Mouse (Mus musculus) liver, embryonic 12.5 days (tissue): ENCODE measurements around the gene Coro1b. TPM values are rescaled to one million over a fixed set of nuclear protein-coding genes. Genes with fewer than 3 reads are reported as not detected.
"Not testable (repeated sequence)": the region's sequence is repeated elsewhere in the genome, so short reads cannot be mapped to it uniquely, and the experiment has no call there.

Experiments used
- ATAC-seq: fragments of 200-750 bp; cut with Nextera tagmentation; 2 replicates; pipeline ENCODE4 v1.8.0; 2017; ENCODE audit warnings: moderate number of reproducible peaks, mild to moderate bottlenecking, moderate library complexity
- H3K27ac ChIP-seq: fragments of 300-500 bp; sonication (generic); 2 replicates; pipeline ENCODE4 v1.5.1; 2016; ENCODE audit warnings: mild to moderate bottlenecking
- H3K27me3 ChIP-seq: fragments of 300-500 bp; sonication (generic); replicated peaks from 2 replicates; pipeline ENCODE4 v1.6.1; 2016; ENCODE audit warnings: mild to moderate bottlenecking, moderate library complexity
- H3K36me3 ChIP-seq: fragments of 300-500 bp; sonication (generic); 2 replicates; pipeline ENCODE4 v1.6.1; 2016; ENCODE audit warnings: mild to moderate bottlenecking, moderate library complexity
- H3K4me1 ChIP-seq: fragments of 300-500 bp; sonication (generic); 2 replicates; pipeline ENCODE4 v1.6.1; 2016
- H3K4me2 ChIP-seq: fragments of 300-500 bp; sonication (generic); 2 replicates; pipeline ENCODE4 v1.6.1; 2016; ENCODE audit warnings: mild to moderate bottlenecking, moderate library complexity
- H3K4me3 ChIP-seq: fragments of 300-500 bp; sonication (generic); 2 replicates; pipeline ENCODE4 v1.5.1; 2016; ENCODE audit warnings: mild to moderate bottlenecking, moderate library complexity
- H3K9ac ChIP-seq: fragments of 300-500 bp; sonication (generic); 2 replicates; pipeline ENCODE4 v1.6.1; 2016; ENCODE audit warnings: mild to moderate bottlenecking, moderate library complexity
- H3K9me3 ChIP-seq: fragments of 300-500 bp; sonication (generic); replicated peaks from 2 replicates; pipeline ENCODE4 v1.6.1; 2016; ENCODE audit warnings: mild to moderate bottlenecking, moderate library complexity
- WGBS: fragments of 180-500 bp; shearing (Covaris S2); methylation state at CpG from one replicate; pipeline ENCODE4 v1.1.7; 2016; ENCODE audit not compliant: insufficient replicate concordance; 5-methylcytosine and 5-hydroxymethylcytosine counted together
- polyA plus RNA-seq: library from polyadenylated mRNA; unstranded; fragments of >200 nt; fragmentation: Nextera tagmentation; extraction: Ambion mirVana; gene quantifications from 2 replicates; pipeline ENCODE4 v1.2.1, GENCODE M21; 2016

The Coro1b gene
- polyA plus RNA-seq, 1 experiment from 2014 or later, result 86.5 TPM

GRCm38 (mm10) chr19:4121896-4122295, 26.5 kb upstream of the Coro1b start:
- not testable (repeated sequence) for ATAC-seq, H3K27me3 ChIP-seq, H3K4me3 ChIP-seq, H3K9me3 ChIP-seq
- 34% methylated on average over 6 of the region's 6 CpGs for WGBS
- peak overlapping the region; percentile 70 for H3K4me2 ChIP-seq
- peak overlapping the region; percentile 85 for H3K27ac ChIP-seq
- H3K9ac ChIP-seq, result 0 out of 2 replicates have a peak overlapping the region, but pooled peaks have one; percentile 36
- peaks cover 66% of the 10 kb centered on the region for H3K4me1 ChIP-seq
- H3K36me3 ChIP-seq, result peaks cover 16% of the 10 kb centered on the region

DNA sequence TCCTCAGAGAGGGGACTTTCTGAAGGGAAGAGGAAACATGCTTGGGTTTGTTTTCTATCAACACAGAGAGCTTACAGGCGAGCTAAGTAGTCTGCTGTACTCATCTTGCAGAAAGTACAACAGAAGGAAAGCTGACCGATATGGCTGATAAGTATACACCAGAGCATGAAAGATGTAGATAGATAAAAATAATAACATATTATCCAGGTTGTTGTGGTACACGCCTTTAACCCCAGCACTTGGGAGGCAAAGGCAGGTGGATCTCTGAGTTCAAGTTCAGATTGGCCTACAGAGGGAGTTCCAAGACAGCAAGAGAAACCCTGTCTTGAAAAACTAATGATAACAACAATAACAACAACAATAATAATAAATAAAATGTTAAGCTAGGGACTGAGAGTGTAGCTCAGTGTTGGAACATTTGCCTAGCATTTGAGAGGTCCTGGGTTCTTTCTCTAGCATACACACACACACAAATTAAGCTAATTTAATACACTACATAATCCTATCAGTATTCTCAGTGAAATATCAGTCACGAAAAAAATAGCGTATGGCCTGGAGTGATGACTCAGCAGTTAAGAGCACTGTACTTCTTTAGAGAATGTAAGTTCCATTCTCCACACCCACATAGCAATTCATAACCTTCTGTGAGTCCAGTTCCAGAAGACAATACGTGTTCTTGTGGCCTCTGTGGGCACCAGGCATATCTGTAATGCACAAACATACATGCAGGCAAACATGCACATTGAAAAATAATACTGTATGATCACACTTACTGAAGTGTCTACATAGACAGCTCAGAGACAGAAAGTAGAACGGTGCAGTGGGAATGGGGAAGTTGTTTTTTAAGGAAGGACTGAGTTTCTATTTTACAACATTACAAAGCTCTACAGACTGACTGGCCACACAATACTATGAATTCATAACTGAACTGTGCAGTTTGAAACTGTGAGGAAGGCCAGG, 25.7 kb upstream of the Coro1b start:
- Histone ChIP-seq H3K27ac (peak overlapping the region; percentile 85), H3K4me3 (no peak overlapping the region), H3K4me1 (peaks cover 74% of the 10 kb centered on the region), H3K36me3 (peaks cover 12% of the 10 kb centered on the region), H3K9me3 (no peaks in the 10 kb centered on the region), H3K27me3 (no peaks in the 10 kb centered on the region), H3K9ac (peak overlapping the region; percentile 53), H3K4me2 (peak overlapping the region; percentile 45)
- 42% methylated on average over 7 of the region's 7 CpGs for WGBS
- ATAC-seq, result no peak

DNA sequence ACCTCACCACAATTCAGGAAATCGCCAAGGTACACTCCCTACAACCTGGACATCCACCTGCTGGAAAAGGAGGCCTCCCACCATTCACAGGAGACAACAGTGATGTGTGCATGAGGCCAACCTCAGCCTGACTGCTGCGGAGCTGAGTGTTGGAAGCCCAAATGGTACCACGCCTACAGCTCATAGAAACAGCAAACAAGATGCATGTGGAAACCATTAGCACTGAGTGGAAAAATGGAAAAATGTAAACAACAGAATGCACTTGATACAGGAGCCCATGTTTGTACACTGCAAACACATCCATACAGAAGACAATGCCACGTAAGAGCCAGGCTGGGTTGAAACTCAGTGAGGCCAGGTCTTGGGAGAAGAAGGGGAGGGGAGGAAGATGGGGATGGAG, 24.0 kb upstream of the Coro1b start:
- H3K9me3 ChIP-seq, result no peaks in the 10 kb centered on the region
- 79% methylated on average over 4 of the region's 4 CpGs for WGBS
- H3K4me3 ChIP-seq, result no peak overlapping the region
- peak overlapping the region; percentile 25 for H3K9ac ChIP-seq
- H3K36me3 ChIP-seq, result peaks cover 20% of the 10 kb centered on the region
- peak overlapping the region; percentile 76 for H3K4me2 ChIP-seq
- no peaks in the 10 kb centered on the region for H3K27me3 ChIP-seq
- peaks cover 80% of the 10 kb centered on the region for H3K4me1 ChIP-seq
- no peak for ATAC-seq
- H3K27ac ChIP-seq, result peak overlapping the region; percentile 85

GRCm38 (mm10) chr19:4125268-4125667, 23.2 kb upstream of the Coro1b start:
- H3K4me1 ChIP-seq, result peaks cover 80% of the 10 kb centered on the region
- peak overlapping the region; percentile 76 for H3K4me2 ChIP-seq
- peak overlapping the region; percentile 85 for H3K27ac ChIP-seq
- H3K9me3 ChIP-seq, H3K27me3 ChIP-seq: not testable (repeated sequence)
- H3K9ac ChIP-seq, result peak overlapping the region; percentile 89
- peak; percentile 11; the same call in 1 of the 2 replicates for ATAC-seq
- peaks cover 27% of the 10 kb centered on the region for H3K36me3 ChIP-seq
- WGBS, result 37% methylated on average over 3 of the region's 4 CpGs
- H3K4me3 ChIP-seq, result peak overlapping the region; percentile 82

GRCm38 (mm10) chr19:4125741-4126696, 22.4 kb upstream of the Coro1b start, which contains the start of gene Aip:
TSS of gene Aip (minus strand) at chr19:4125858.
- Histone ChIP-seq H3K4me2 (peak within 1 kb of the TSS; percentile 76), H3K4me3 (peak within 1 kb of the TSS; percentile 82), H3K4me1 (peaks cover 80% of the 10 kb centered on the region), H3K36me3 (peaks cover 30% of the 10 kb centered on the region), H3K27ac (peak within 1 kb of the TSS; percentile 88), H3K9me3 (no peaks in the 10 kb centered on the region), H3K27me3 (no peaks in the 10 kb centered on the region), H3K9ac (peak within 1 kb of the TSS; percentile 89)
- 2% methylated on average over 64 of the region's 64 CpGs for WGBS
- ATAC-seq, result peak; percentile 92

DNA sequence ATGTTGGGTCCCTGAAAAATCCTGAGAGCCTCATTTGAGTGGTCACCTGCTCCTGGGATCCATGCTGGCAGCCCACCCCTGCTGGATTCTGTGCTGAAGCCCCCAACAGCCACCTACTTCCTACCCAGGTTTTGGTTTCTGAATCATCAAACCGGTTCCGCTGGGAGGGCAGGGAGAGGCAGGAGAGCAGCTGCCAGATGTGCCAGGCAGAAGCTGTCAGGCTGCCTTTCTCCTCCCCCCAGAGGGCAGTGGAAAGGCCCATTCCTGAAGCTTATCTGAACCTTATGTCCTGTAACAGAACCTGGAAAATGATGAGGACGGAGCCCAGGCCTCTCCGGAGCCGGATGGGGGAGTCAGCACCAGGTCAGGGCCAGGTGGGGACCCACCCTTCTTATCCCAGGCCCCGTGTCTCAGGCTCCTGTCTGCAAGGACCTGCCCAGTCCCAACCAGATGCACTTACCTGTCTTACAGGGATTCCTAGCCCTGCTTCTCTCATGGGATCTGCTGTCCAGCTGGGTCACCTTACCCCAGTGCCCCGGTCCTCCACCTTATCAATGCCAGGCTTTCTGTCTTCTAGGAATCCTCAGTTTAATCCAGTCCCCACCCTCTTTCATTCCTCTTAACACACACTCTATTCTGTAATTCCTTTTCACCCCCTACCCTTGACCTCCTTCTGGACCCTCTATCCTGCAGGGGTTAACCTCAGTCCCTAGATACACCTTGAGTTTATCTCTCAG, 21.5 kb upstream of the Coro1b start:
- peaks cover 39% of the 10 kb centered on the region for H3K36me3 ChIP-seq
- peak overlapping the region; percentile 88 for H3K27ac ChIP-seq
- H3K27me3 ChIP-seq, result no peaks in the 10 kb centered on the region
- peak overlapping the region; percentile 76 for H3K4me2 ChIP-seq
- ATAC-seq, result no peak
- peaks cover 83% of the 10 kb centered on the region for H3K4me1 ChIP-seq
- 64% methylated on average over 7 of the region's 7 CpGs for WGBS
- no peaks in the 10 kb centered on the region for H3K9me3 ChIP-seq
- peak overlapping the region; percentile 89 for H3K9ac ChIP-seq
- peak overlapping the region; percentile 82 for H3K4me3 ChIP-seq

- Histone ChIP-seq H3K4me3 (0 out of 2 replicates have a peak overlapping the region, but pooled peaks have one; percentile 66), H3K27me3 (no peaks in the 10 kb centered on the region), H3K9me3 (no peaks in the 10 kb centered on the region), H3K4me2 (peak overlapping the region; percentile 85), H3K27ac (peak overlapping the region; percentile 88), H3K4me1 (peaks cover 63% of the 10 kb centered on the region), H3K36me3 (peaks cover 56% of the 10 kb centered on the region), H3K9ac (peak overlapping the region; percentile 74; the same call in 1 of the 2 replicates)
- WGBS, result 92% methylated on average over 7 of the region's 7 CpGs
- no peak for ATAC-seq
Observed at GRCm38 (mm10) chr19:4129462-4129861, 19.0 kb upstream of the Coro1b start.

DNA sequence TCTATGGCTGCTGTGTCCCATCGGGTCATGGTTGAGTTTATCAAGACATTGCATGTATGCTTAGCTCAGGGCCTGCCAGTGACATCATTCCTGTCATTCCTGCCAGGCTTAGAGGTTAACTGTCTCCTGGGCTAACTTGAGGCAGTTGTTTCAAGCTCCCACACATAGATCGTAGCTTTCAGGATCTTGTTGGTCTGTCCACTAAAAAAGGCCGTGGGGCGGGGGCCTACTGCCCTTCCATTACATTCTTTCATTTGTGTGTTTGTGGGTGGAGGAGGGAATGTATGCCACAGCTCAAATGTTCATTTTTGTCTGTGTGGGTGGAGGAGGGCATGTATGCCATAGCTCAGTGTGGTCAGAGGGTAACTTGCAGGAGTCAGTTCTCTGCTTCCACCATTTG, 18.3 kb upstream of the Coro1b start:
- peak overlapping the region; percentile 66 for H3K4me3 ChIP-seq
- no peak for ATAC-seq
- peak overlapping the region; percentile 88 for H3K27ac ChIP-seq
- peaks cover 56% of the 10 kb centered on the region for H3K36me3 ChIP-seq
- no peaks in the 10 kb centered on the region for H3K27me3 ChIP-seq
- WGBS, result 73% methylated on average over 4 of the region's 4 CpGs
- no peaks in the 10 kb centered on the region for H3K9me3 ChIP-seq
- peaks cover 57% of the 10 kb centered on the region for H3K4me1 ChIP-seq
- peak overlapping the region; percentile 85 for H3K4me2 ChIP-seq
- H3K9ac ChIP-seq, result peak overlapping the region; percentile 74

GRCm38 (mm10) chr19:4131075-4131474, 17.3 kb upstream of the Coro1b start:
- Histone ChIP-seq H3K4me1 (peaks cover 61% of the 10 kb centered on the region), H3K36me3 (peaks cover 56% of the 10 kb centered on the region), H3K9ac (peak overlapping the region; percentile 74), H3K4me2 (peak overlapping the region; percentile 85), H3K9me3 (no peaks in the 10 kb centered on the region), H3K27ac (peak overlapping the region; percentile 88), H3K4me3 (peak overlapping the region; percentile 66), H3K27me3 (no peaks in the 10 kb centered on the region)
- 40% methylated on average over 5 of the region's 5 CpGs for WGBS
- peak; percentile 87 for ATAC-seq

GRCm38 (mm10) chr19:4131768-4132167, 16.7 kb upstream of the Coro1b start:
- no peaks in the 10 kb centered on the region for H3K9me3 ChIP-seq
- H3K9ac ChIP-seq, result peak overlapping the region; percentile 74
- H3K4me1 ChIP-seq, result peaks cover 60% of the 10 kb centered on the region
- ATAC-seq, result peak; percentile 17
- WGBS, result 88% methylated on average over 2 of the region's 2 CpGs
- 0 out of 2 replicates have a peak overlapping the region, but pooled peaks have one; percentile 66 for H3K4me3 ChIP-seq
- H3K36me3 ChIP-seq, result peaks cover 56% of the 10 kb centered on the region
- H3K4me2 ChIP-seq, result peak overlapping the region; percentile 85
- no peaks in the 10 kb centered on the region for H3K27me3 ChIP-seq
- peak overlapping the region; percentile 88 for H3K27ac ChIP-seq

GRCm38 (mm10) chr19:4134354-4134753, 14.1 kb upstream of the Coro1b start:
- Histone ChIP-seq H3K4me3 (no peak overlapping the region), H3K9me3 (no peaks in the 10 kb centered on the region), H3K27me3 (peaks cover 13% of the 10 kb centered on the region), H3K27ac (no peak overlapping the region; the same call in 1 of the 2 replicates), H3K4me1 (peaks cover 45% of the 10 kb centered on the region), H3K36me3 (peaks cover 37% of the 10 kb centered on the region), H3K4me2 (no peak overlapping the region), H3K9ac (no peak overlapping the region)
- no peak for ATAC-seq
- WGBS, result 89% methylated on average over 4 of the region's 4 CpGs
